Mouse (Mus musculus) lung, embryonic 15.5 days (tissue): ENCODE measurements around the gene Hs3st2. TPM values are rescaled to one million over a fixed set of nuclear protein-coding genes. Genes with fewer than 3 reads are reported as not detected.
"Not testable (repeated sequence)": the region's sequence is repeated elsewhere in the genome, so short reads cannot be mapped to it uniquely, and the experiment has no call there.

Experiments used
- ATAC-seq: fragments of 200-750 bp; cut with Nextera tagmentation; 2 replicates; pipeline ENCODE4 v1.8.0; 2017; ENCODE audit warnings: moderate number of reproducible peaks, borderline replicate concordance; ENCODE audit not compliant: low FRiP score, low TSS enrichment; ENCODE audit errors: extremely low read depth
- H3K27ac ChIP-seq: fragments of 300-500 bp; sonication (generic); 2 replicates; pipeline ENCODE4 v1.5.1; 2015; ENCODE audit warnings: moderate library complexity, mild to moderate bottlenecking, inconsistent platforms
- H3K27me3 ChIP-seq: fragments of 300-500 bp; sonication (generic); 2 replicates; pipeline ENCODE4 v1.6.1; 2015; ENCODE audit warnings: inconsistent platforms
- H3K36me3 ChIP-seq: fragments of 300-500 bp; sonication (generic); 2 replicates; pipeline ENCODE4 v1.6.1; 2015; ENCODE audit warnings: inconsistent platforms
- H3K4me1 ChIP-seq: fragments of 300-500 bp; sonication (generic); 2 replicates; pipeline ENCODE4 v1.6.1; 2015; ENCODE audit warnings: inconsistent platforms
- H3K4me2 ChIP-seq: fragments of 300-500 bp; sonication (generic); 2 replicates; pipeline ENCODE4 v1.6.1; 2015; ENCODE audit warnings: inconsistent platforms, mild to moderate bottlenecking, moderate library complexity
- H3K4me3 ChIP-seq: fragments of 300-500 bp; sonication (generic); 2 replicates; pipeline ENCODE4 v1.5.1; 2015; ENCODE audit warnings: mild to moderate bottlenecking, inconsistent platforms
- H3K9ac ChIP-seq: fragments of 300-500 bp; sonication (generic); 2 replicates; pipeline ENCODE4 v1.6.1; 2015; ENCODE audit warnings: inconsistent platforms
- H3K9me3 ChIP-seq: fragments of 300-500 bp; sonication (generic); 2 replicates; pipeline ENCODE4 v1.6.1; 2016; ENCODE audit warnings: inconsistent platforms
- WGBS: fragments of 180-500 bp; shearing (Covaris S2); methylation state at CpG from one replicate; pipeline ENCODE4 v1.1.7; 2015; 5-methylcytosine and 5-hydroxymethylcytosine counted together
- polyA plus RNA-seq: library from polyadenylated mRNA; unstranded; fragments of >200 nt; fragmentation: Nextera tagmentation; extraction: Ambion mirVana; gene quantifications from 2 replicates; pipeline ENCODE4 v1.2.1, GENCODE M21; 2015

The Hs3st2 gene
- polyA plus RNA-seq = 0.20 and 0.39 TPM in 2 replicates

DNA sequence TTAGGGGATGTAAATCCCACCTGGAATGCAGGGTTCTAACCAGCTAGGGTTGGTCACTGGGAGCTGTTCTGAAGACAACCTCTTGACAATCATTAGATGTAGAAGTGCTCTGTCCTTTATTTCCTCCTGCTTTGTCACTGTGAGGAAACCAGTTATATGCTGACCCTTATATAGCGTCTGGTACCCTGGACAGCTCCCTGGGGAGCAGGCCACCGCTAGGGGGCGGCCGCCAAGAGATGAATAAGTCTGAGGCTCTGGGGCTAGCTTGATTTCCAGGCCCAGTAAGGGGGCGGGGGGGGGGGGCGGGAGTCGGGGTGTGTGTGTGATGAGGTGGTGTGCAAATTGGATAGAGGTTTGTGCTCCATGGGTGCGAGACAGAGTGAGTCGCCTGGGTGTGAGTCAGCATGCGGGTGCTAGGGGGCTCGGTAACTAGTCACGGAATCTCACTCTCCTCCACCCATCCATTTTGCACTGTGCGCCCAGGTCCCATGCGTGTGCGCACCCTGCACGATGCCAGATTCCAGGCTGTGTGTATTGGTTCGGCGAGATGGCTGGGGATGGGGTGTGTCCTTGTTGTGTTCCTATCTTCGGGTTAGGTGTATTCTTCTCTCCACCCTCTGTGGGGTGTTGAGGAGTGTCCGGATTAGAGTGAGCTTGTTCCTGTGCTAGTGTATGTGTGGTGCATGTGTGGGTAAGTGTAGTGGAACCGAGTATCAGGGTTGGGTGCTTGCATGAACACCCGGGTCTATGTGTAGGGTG, at the start of gene Hs3st2:
Hs3st2 (plus strand) TSS at position 635 of the 759 bp plus-strand sequence.
- H3K9me3 ChIP-seq = no peaks in the 10 kb centered on the region
- H3K9ac ChIP-seq = no peak within 1 kb of the TSS
- peak within 1 kb of the TSS; percentile 13; the same call in 1 of the 2 replicates for H3K4me2 ChIP-seq
- no peak within 1 kb of the TSS for H3K27ac ChIP-seq
- no peaks in the 10 kb centered on the region; the same call in 1 of the 2 replicates for H3K4me1 ChIP-seq
- no peaks in the 10 kb centered on the region for H3K36me3 ChIP-seq
- no peak within 1 kb of the TSS for H3K4me3 ChIP-seq
- 1% methylated on average over 19 of the region's 22 CpGs for WGBS
- ATAC-seq = peak; percentile 62; the same call in 1 of the 2 replicates
- peaks cover 42% of the 10 kb centered on the region for H3K27me3 ChIP-seq

DNA sequence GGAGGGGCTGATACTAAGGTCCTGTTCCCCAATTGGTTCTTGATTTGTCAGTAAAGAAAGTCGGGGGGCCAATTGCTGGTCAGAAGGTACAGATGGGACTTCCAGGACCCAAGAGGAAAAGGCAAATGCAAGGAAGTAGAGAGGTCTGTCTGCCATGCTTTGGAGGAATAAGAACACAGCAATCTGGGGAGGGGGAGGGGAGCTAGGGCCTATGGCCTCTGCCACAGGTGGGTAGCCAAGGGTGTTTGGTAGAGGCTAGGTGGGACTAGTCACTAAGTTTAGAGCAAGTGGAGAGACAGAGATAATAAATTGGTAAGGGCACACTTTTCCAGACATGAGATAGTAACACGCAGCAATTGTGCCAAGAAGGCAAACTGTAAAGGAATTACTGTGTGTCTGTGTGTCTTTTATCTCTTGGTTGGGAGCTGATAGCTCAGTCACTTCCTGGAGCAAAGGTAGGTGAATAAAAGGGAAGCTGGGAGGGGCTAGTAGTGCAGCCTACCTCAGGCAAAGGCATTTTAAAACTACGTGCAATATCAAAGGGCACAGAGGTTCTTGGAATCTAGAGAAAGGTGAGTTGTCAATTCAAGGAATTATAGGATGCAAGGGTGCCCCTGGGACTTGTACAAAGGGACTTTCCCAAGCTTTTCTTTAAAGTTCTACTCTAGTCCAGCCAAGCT, 43.2 kb upstream of the Hs3st2 start:
- no peak for ATAC-seq
- WGBS = 58% methylated on average over 3 of the region's 3 CpGs
- H3K27ac ChIP-seq = no peak overlapping the region
- H3K27me3 ChIP-seq = no peaks in the 10 kb centered on the region
- no peaks in the 10 kb centered on the region for H3K36me3 ChIP-seq
- no peak overlapping the region for H3K4me2 ChIP-seq
- no peak overlapping the region for H3K9ac ChIP-seq
- no peak overlapping the region for H3K4me3 ChIP-seq
- no peaks in the 10 kb centered on the region for H3K4me1 ChIP-seq
- no peaks in the 10 kb centered on the region for H3K9me3 ChIP-seq

DNA sequence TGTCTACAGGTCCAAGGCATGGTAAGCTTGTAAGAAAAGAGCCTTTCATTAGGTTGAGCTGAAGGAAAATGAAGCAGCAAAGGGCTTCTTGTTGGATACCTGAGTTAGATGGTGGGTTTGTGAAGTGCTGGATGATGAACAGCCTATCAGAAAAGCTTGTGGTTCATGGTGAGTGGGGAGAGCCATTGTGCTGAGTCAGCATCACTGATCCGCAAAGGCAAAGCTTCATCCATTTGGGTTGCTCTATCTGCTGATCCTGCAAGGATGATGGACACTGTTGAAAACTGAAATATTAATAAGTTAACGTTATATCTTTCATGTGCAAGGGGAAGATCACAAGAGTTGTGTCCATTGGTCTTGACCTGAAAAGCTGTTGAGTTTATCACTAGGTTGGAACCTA, 40.0 kb upstream of the Hs3st2 start:
- Histone ChIP-seq H3K4me1 (no peaks in the 10 kb centered on the region), H3K36me3 (no peaks in the 10 kb centered on the region), H3K9ac (no peak overlapping the region), H3K4me3 (no peak overlapping the region), H3K4me2 (no peak overlapping the region), H3K9me3 (no peaks in the 10 kb centered on the region), H3K27ac (no peak overlapping the region), H3K27me3 (no peaks in the 10 kb centered on the region)
- ATAC-seq = no peak
- WGBS = 69% methylated on average over 2 of the region's 2 CpGs

DNA sequence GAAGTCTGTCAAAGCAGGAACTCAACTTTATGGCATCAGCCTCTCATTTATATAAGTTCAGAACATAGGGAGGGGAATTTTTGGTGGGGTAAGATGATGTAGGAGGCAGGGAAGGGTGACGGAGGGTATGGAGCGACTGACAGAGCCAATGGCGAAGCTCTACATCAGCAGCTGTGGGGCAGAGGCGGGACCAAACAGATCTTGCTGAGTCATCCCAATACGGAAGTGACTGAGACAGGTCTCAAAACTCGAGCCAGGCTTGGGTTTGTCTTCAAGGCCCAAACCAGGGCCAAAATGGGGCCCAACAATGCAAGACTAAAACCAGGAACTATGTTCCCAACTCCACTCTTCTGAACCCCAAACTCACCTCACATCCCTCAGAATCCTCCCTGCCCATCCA, 30.2 kb upstream of the Hs3st2 start:
- not testable (repeated sequence) for H3K27me3 ChIP-seq, H3K9me3 ChIP-seq, H3K4me1 ChIP-seq, H3K36me3 ChIP-seq, H3K4me2 ChIP-seq, ATAC-seq, H3K27ac ChIP-seq, H3K4me3 ChIP-seq, H3K9ac ChIP-seq
- WGBS = 88% methylated on average over 6 of the region's 6 CpGs

DNA sequence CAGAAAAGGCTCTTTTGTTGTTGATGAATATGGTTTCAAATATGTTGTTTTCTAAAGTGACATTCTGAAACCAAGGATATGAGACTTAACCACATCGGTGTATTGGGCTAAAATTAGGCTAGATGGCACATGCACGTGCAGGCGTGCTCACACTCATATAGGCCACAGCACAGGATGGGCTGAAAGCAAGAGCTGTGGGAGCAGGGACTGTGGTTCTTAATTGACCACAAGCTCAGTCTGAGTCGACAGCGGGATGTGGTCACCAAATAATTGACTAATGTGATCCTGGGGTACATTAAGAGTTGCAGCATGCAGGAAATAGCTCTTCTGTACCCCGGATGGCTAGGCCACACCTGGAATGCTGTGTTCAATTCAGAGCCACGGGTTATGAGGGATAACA, 26.1 kb upstream of the Hs3st2 start:
- H3K4me3 ChIP-seq = no peak overlapping the region
- H3K4me2 ChIP-seq = no peak overlapping the region
- H3K9me3 ChIP-seq = no peaks in the 10 kb centered on the region
- no peak overlapping the region for H3K9ac ChIP-seq
- no peaks in the 10 kb centered on the region for H3K4me1 ChIP-seq
- H3K36me3 ChIP-seq = no peaks in the 10 kb centered on the region
- H3K27me3 ChIP-seq = no peaks in the 10 kb centered on the region
- 80% methylated on average over 7 of the region's 7 CpGs for WGBS
- no peak for ATAC-seq
- H3K27ac ChIP-seq = no peak overlapping the region

DNA sequence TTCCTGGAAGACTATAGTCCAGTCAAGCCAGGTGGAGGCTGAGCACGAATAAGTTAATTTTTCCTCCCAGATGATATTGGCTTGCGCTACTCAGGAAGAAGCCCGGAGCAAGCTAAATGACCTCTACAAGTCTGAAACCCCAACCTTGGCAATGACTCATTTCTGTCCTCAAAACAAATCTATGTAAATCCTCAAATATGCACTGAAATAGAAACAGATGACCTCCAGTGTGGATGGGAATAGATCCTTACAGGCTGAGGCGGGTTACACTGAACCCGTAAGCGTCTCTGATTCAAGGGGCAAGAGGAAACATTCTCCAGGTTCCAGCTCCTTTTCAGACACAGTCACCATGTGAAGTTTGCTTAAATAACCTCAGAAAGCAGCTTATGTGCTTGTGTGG, 24.5 kb upstream of the Hs3st2 start:
- Histone ChIP-seq H3K27ac (no peak overlapping the region), H3K4me2 (no peak overlapping the region), H3K4me1 (no peaks in the 10 kb centered on the region), H3K27me3 (no peaks in the 10 kb centered on the region), H3K36me3 (no peaks in the 10 kb centered on the region), H3K9ac (no peak overlapping the region), H3K9me3 (no peaks in the 10 kb centered on the region), H3K4me3 (no peak overlapping the region)
- 87% methylated on average over 6 of the region's 6 CpGs for WGBS
- no peak for ATAC-seq

DNA sequence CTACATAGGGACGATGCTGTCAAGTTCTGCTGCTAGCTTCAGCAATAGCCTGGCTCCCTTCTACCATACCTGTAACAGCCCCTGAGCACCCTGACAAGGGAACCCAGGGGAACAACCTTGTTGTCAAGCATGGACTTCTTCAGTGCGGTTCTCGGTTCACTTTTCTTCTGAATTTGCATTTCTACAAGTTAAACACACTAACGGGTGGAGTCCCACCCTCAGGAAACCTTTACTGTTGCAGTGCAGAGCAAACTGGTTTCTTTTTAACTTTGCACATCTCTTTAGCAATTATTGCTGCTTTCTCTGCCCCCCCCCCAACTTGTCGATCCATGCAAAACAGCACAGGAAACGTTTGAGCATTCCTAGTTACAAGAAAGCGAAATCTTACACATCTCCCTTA, 19.7 kb upstream of the Hs3st2 start:
- no peak for ATAC-seq
- no peaks in the 10 kb centered on the region for H3K9me3 ChIP-seq
- H3K4me2 ChIP-seq = no peak overlapping the region
- WGBS = 74% methylated on average over 7 of the region's 7 CpGs
- no peak overlapping the region for H3K27ac ChIP-seq
- no peaks in the 10 kb centered on the region for H3K4me1 ChIP-seq
- no peak overlapping the region for H3K9ac ChIP-seq
- no peaks in the 10 kb centered on the region for H3K27me3 ChIP-seq
- H3K36me3 ChIP-seq = no peaks in the 10 kb centered on the region
- no peak overlapping the region for H3K4me3 ChIP-seq

DNA sequence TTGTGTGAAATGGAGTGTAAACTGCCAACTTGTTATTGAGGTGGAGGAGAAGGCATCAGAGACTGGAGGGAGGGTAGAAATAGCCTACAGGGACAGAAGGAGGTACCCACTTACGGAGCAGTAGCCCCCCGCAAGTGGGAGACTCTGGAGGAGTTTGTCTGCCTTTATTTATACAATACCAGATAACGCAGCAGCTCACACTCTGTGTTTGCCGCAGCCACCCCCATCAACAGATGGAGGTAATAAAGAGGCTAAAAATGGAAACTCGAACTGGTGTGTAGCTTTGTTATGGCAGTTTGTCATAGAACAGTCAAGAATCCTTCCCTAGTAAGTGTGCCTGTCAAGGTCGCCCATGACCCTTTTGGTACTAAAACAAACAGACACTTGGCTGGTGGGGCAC, 16.2 kb upstream of the Hs3st2 start:
- H3K27ac ChIP-seq = no peak overlapping the region
- no peaks in the 10 kb centered on the region for H3K4me1 ChIP-seq
- no peak overlapping the region for H3K9ac ChIP-seq
- H3K36me3 ChIP-seq = no peaks in the 10 kb centered on the region
- H3K4me2 ChIP-seq = no peak overlapping the region
- H3K4me3 ChIP-seq = no peak overlapping the region
- no peaks in the 10 kb centered on the region for H3K27me3 ChIP-seq
- 7% methylated on average over 6 of the region's 6 CpGs for WGBS
- no peak for ATAC-seq
- no peaks in the 10 kb centered on the region for H3K9me3 ChIP-seq

DNA sequence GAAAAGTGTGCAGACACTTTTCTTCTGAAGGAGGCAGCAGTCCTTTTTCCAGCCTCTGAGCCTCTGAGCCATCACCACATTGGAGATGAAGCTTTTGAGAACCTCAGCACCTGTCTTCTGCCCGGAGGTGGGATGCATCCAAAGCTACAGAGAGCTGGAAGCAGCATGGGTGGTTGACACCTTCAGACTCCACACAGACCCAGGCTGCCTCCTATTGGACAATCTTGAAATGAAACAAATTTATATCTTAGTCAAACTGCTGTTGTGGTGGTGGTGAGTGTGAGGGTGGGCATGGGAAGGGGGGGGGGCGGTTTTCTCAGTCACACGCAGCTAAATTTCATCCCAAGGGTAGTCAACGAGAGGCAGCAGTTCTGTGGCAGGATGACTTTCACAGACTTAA, 12.7 kb upstream of the Hs3st2 start:
- Histone ChIP-seq H3K27me3 (no peaks in the 10 kb centered on the region), H3K9ac (no peak overlapping the region), H3K36me3 (no peaks in the 10 kb centered on the region), H3K4me1 (no peaks in the 10 kb centered on the region), H3K9me3 (no peaks in the 10 kb centered on the region), H3K27ac (no peak overlapping the region), H3K4me2 (no peak overlapping the region), H3K4me3 (no peak overlapping the region)
- WGBS = 60% methylated on average over 4 of the region's 4 CpGs
- ATAC-seq = no peak

DNA sequence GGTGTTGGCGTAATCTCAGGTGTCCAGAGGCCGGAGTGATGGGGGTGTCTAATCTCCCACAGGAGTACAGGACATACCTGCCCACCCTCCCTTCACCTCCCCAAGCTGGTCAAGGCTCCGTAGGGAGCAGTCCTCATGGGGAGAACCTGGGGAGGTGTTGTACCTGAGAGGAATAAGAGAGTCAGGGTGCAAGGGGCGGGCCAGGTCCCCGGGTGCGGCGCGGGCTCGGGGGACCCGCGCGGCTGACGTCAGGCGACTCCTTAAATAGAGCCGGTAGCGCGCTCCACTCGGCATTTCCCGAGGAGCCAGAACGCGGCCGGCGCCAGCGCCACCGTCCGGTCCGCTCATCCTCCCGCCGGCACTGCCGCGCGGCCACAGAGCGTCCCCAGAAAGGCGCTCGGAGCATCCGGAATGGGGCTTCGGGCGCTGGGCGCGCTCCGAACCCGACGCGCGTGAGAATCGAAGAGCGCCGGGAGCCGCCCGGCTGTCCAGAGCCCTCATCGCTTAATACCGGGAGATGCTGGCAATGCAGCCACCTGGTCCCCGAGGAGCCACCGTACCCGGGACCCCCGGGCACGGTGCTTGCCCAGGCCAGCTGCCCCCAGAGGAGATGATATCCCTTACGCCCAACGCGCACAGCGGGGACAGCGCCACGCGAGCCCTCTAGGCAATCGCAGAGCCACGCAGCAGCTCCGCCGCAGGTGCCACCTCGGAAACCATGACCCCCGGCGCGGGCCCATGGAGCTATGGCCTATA, 503 bp downstream of the Hs3st2 start:
- peak overlapping the region; percentile 13; the same call in 1 of the 2 replicates for H3K4me2 ChIP-seq
- H3K4me3 ChIP-seq = no peak overlapping the region

DNA sequence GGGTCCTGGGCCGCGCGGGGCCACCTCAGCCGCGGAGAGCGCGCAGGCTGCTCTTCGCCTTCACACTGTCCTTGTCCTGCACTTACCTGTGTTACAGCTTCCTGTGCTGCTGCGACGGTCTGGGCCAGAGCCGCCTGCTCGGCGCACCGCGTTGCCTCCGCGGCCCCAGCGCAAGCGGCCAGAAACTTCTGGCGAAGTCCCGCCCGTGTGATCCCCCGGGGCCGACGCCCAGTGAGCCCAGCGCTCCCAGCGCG, 1.0 kb downstream of the Hs3st2 start:
- Histone ChIP-seq H3K36me3 (no peaks in the 10 kb centered on the region), H3K4me1 (no peaks in the 10 kb centered on the region; the same call in 1 of the 2 replicates), H3K4me3 (no peak overlapping the region), H3K9ac (no peak overlapping the region), H3K9me3 (no peaks in the 10 kb centered on the region), H3K27ac (no peak overlapping the region), H3K4me2 (peak overlapping the region; percentile 13; the same call in 1 of the 2 replicates), H3K27me3 (peaks cover 42% of the 10 kb centered on the region)
- ATAC-seq = no peak
- WGBS = 2% methylated on average over 21 of the region's 28 CpGs

More for the DNA sequence above, 503 bp downstream of the Hs3st2 start:
- Histone ChIP-seq H3K27ac (no peak overlapping the region), H3K9ac (no peak overlapping the region), H3K27me3 (peaks cover 42% of the 10 kb centered on the region), H3K36me3 (no peaks in the 10 kb centered on the region), H3K4me1 (no peaks in the 10 kb centered on the region; the same call in 1 of the 2 replicates), H3K9me3 (no peaks in the 10 kb centered on the region)
- WGBS = 2% methylated on average over 72 of the region's 72 CpGs
- ATAC-seq = peak; percentile 46

DNA sequence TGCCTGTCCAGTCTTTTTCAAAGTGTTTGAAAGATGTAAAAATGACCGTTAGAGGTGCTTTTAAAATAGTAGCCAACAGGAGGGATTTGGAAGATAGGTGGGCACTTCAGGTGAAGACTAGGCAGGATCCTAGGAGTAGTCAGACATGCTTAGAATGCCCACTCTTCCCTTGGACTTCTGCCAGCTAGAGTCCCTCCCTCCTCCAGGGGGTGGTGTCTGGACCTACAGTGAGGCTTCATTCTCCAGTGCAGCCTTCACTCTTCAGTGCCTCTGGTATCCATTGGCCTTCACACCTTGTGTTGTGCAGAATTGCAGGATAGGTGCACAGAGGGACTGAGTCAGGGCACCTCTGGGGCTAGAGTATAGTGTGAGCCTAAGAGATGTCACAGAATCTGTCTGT, 2.2 kb downstream of the Hs3st2 start:
- Histone ChIP-seq H3K4me3 (no peak overlapping the region), H3K4me1 (no peaks in the 10 kb centered on the region; the same call in 1 of the 2 replicates), H3K9ac (no peak overlapping the region), H3K27me3 (peaks cover 42% of the 10 kb centered on the region), H3K4me2 (no peak overlapping the region), H3K27ac (no peak overlapping the region), H3K36me3 (no peaks in the 10 kb centered on the region), H3K9me3 (no peaks in the 10 kb centered on the region)
- WGBS = 64% methylated on average over 1 of the region's 1 CpGs
- no peak for ATAC-seq
